Mouse (Mus musculus) stomach, embryonic 14.5 days (tissue): ENCODE data around the gene Gpam. TPM values are rescaled to one million over a fixed set of nuclear protein-coding genes. Genes with fewer than 3 reads are reported as not detected.

Experiments
- ATAC-seq: fragments of 200-750 bp; cut with Nextera tagmentation; 2 replicates; pipeline ENCODE4 v1.8.0; 2017; ENCODE audit warnings: low read depth, moderate TSS enrichment; ENCODE audit not compliant: insufficient number of reproducible peaks, insufficient read depth, low FRiP score
- H3K27ac ChIP-seq: fragments of 300-500 bp; sonication (generic); 2 replicates; pipeline ENCODE4 v1.5.1; 2014; ENCODE audit warnings: mild to moderate bottlenecking, low read length, moderate library complexity, mixed read lengths
- H3K27me3 ChIP-seq: fragments of 300-500 bp; sonication (generic); 2 replicates; pipeline ENCODE4 v1.6.1; 2014; ENCODE audit warnings: low read length, control low read depth, mixed read lengths; ENCODE audit not compliant: control insufficient read depth, insufficient read depth
- H3K36me3 ChIP-seq: fragments of 300-500 bp; sonication (generic); 2 replicates; pipeline ENCODE4 v1.6.1; 2014; ENCODE audit warnings: mild to moderate bottlenecking, control low read depth, low read length, moderate library complexity, mixed read lengths; ENCODE audit not compliant: control insufficient read depth, insufficient read depth
- H3K4me1 ChIP-seq: fragments of 300-500 bp; sonication (generic); 2 replicates; pipeline ENCODE4 v1.6.1; 2014; ENCODE audit warnings: low read length, control low read depth, mixed read lengths; ENCODE audit not compliant: control insufficient read depth, insufficient read depth
- H3K4me2 ChIP-seq: fragments of 300-500 bp; sonication (generic); replicated peaks from 2 replicates; pipeline ENCODE4 v1.6.1; 2014; ENCODE audit warnings: low read depth, low read length, control low read depth
- H3K4me3 ChIP-seq: fragments of 300-500 bp; sonication (generic); 2 replicates; pipeline ENCODE4 v1.5.1; 2014; ENCODE audit warnings: low read depth, low read length, control low read depth
- H3K9ac ChIP-seq: fragments of 300-500 bp; sonication (generic); replicated peaks from 2 replicates; pipeline ENCODE4 v1.6.1; 2014; ENCODE audit warnings: low read depth, mild to moderate bottlenecking, control low read depth, low read length, moderate library complexity, mixed read lengths
- H3K9me3 ChIP-seq: fragments of 300-500 bp; sonication (generic); 2 replicates; pipeline ENCODE4 v1.6.1; 2016; ENCODE audit warnings: low read depth, low read length, control low read depth; ENCODE audit not compliant: control insufficient read depth
- WGBS: fragments of 180-500 bp; shearing (Covaris S2); extraction: QIAGEN DNeasy Blood & Tissue Kit; methylation state at CpG from one replicate; pipeline ENCODE4 v1.1.7; 2014; 5-methylcytosine and 5-hydroxymethylcytosine counted together
- polyA plus RNA-seq: library from polyadenylated mRNA; unstranded; fragments of >200 nt; fragmentation: Nextera tagmentation; extraction: Ambion mirVana; gene quantifications from 2 replicates; pipeline ENCODE4 v1.2.1, GENCODE M21; 2014

The Gpam gene
- polyA plus RNA-seq, 1 experiment from 2014 or later = 16.6 TPM

GRCm38 (mm10) chr19:55060964-55061363 lies 66.1 kb downstream of the Gpam start:
- no peak overlapping the region for H3K27ac ChIP-seq
- 6% methylated on average over 7 of the region's 7 CpGs for WGBS

GRCm38 (mm10) chr19:55057483-55057882 lies 69.6 kb downstream of the Gpam start:
- 56% methylated on average over 5 of the region's 5 CpGs for WGBS
- Histone ChIP-seq H3K4me2 (no peak overlapping the region), H3K9me3 (peaks cover 8% of the 10 kb centered on the region; the same call in 1 of the 2 replicates), H3K4me1 (no peaks in the 10 kb centered on the region; the same call in 1 of the 2 replicates), H3K36me3 (no peaks in the 10 kb centered on the region), H3K9ac (no peak overlapping the region), H3K27me3 (no peaks in the 10 kb centered on the region), H3K27ac (no peak overlapping the region), H3K4me3 (no peak overlapping the region)
- no peak for ATAC-seq

More at GRCm38 (mm10) chr19:55060964-55061363, 66.1 kb downstream of the Gpam start:
- no peaks in the 10 kb centered on the region for H3K36me3 ChIP-seq
- ATAC-seq = 0 out of 2 replicates have a peak, but pooled peaks have one; percentile 37
- peak overlapping the region; percentile 47 for H3K4me2 ChIP-seq
- no peaks in the 10 kb centered on the region for H3K27me3 ChIP-seq
- peaks cover 2% of the 10 kb centered on the region; the same call in 1 of the 2 replicates for H3K4me1 ChIP-seq
- peak overlapping the region; percentile 0; the same call in 1 of the 2 replicates for H3K4me3 ChIP-seq
- H3K9me3 ChIP-seq = peaks cover 8% of the 10 kb centered on the region; the same call in 1 of the 2 replicates
- H3K9ac ChIP-seq = no peak overlapping the region

GRCm38 (mm10) chr19:55055634-55056269 lies 71.3 kb downstream of the Gpam start:
- Histone ChIP-seq H3K36me3 (no peaks in the 10 kb centered on the region), H3K9ac (no peak overlapping the region), H3K4me3 (no peak overlapping the region), H3K27me3 (no peaks in the 10 kb centered on the region), H3K27ac (no peak overlapping the region), H3K4me1 (no peaks in the 10 kb centered on the region), H3K4me2 (no peak overlapping the region), H3K9me3 (peaks cover 8% of the 10 kb centered on the region; the same call in 1 of the 2 replicates)
- 87% methylated on average over 10 of the region's 10 CpGs for WGBS
- no peak for ATAC-seq

- Histone ChIP-seq H3K27ac (no peak overlapping the region), H3K27me3 (no peaks in the 10 kb centered on the region), H3K36me3 (no peaks in the 10 kb centered on the region), H3K4me3 (no peak overlapping the region), H3K9me3 (no peaks in the 10 kb centered on the region), H3K4me2 (no peak overlapping the region), H3K9ac (no peak overlapping the region), H3K4me1 (no peaks in the 10 kb centered on the region)
- WGBS = 65% methylated on average over 4 of the region's 4 CpGs
- ATAC-seq = no peak
Measured at GRCm38 (mm10) chr19:55053163-55053562, 73.9 kb downstream of the Gpam start.

GRCm38 (mm10) chr19:55037406-55037805 lies 89.6 kb downstream of the Gpam start:
- 82% methylated on average over 7 of the region's 7 CpGs for WGBS
- no peak overlapping the region for H3K27ac ChIP-seq
- no peak for ATAC-seq
- H3K9me3 ChIP-seq = no peaks in the 10 kb centered on the region
- no peak overlapping the region for H3K4me3 ChIP-seq
- H3K4me2 ChIP-seq = no peak overlapping the region
- H3K27me3 ChIP-seq = no peaks in the 10 kb centered on the region
- H3K36me3 ChIP-seq = no peaks in the 10 kb centered on the region
- H3K4me1 ChIP-seq = no peaks in the 10 kb centered on the region
- H3K9ac ChIP-seq = no peak overlapping the region

- H3K9ac ChIP-seq = no peak overlapping the region
- H3K27me3 ChIP-seq = no peaks in the 10 kb centered on the region
- 69% methylated on average over 1 of the region's 1 CpGs for WGBS
- H3K4me2 ChIP-seq = no peak overlapping the region
- ATAC-seq = no peak
- H3K9me3 ChIP-seq = 0 out of 2 replicates have a peak, but pooled peaks cover 4% of the 10 kb centered on the region
- H3K36me3 ChIP-seq = no peaks in the 10 kb centered on the region
- no peak overlapping the region for H3K27ac ChIP-seq
- no peak overlapping the region for H3K4me3 ChIP-seq
- no peaks in the 10 kb centered on the region for H3K4me1 ChIP-seq
Measured at GRCm38 (mm10) chr19:55018872-55019271, 108.2 kb downstream of the Gpam start.

Other genes starting within 250 kb of the Gpam start
- gene Tectb, start 53.5 kb upstream of the Gpam start, polyA plus RNA-seq = 0.11 and 0.12 TPM in 2 replicates
- not detected in 2 replicates for gene Gucy2g, start 114.0 kb upstream of the Gpam start, polyA plus RNA-seq
- 58.7 and 62.9 TPM in 2 replicates for gene Acsl5, start 124.7 kb upstream of the Gpam start, polyA plus RNA-seq
- 96.2 and 104 TPM in 2 replicates for gene Zdhhc6, start 188.8 kb upstream of the Gpam start, polyA plus RNA-seq
- 27.2 and 29.9 TPM in 2 replicates for gene Vti1a, start 189.1 kb upstream of the Gpam start, polyA plus RNA-seq